Mouse (Mus musculus) CH12.LX (cell line): Measurements from ENCODE around the gene Bcl11a. TPM values are rescaled to one million over a fixed set of nuclear protein-coding genes. Genes with fewer than 3 reads are reported as not detected.
A peak's percentile ranks its signal among the peaks of the same experiment; 100 is the strongest.

Source experiments
- DNase-seq: peaks from one replicate; pipeline ENCODE4 v3.0.0-alpha.2; 2013; ENCODE audit errors: extremely low read depth
- H3K27ac ChIP-seq: 2 replicates; pipeline ENCODE4 v1.5.1; 2012; ENCODE audit warnings: low read depth, mild to moderate bottlenecking, control low read depth, moderate library complexity; ENCODE audit not compliant: insufficient read depth
- H3K27me3 ChIP-seq: replicated peaks from 2 replicates; pipeline ENCODE3; 2012; ENCODE audit warnings: inconsistent platforms
- H3K36me3 ChIP-seq, 2 experiments: replicated peaks in 1 of 2; 2 replicates each; pipeline versions ENCODE3 to v1.6.1; 2012; ENCODE audit warnings: inconsistent platforms in 1 of 2, low read length in 1 of 2, mild to moderate bottlenecking in 1 of 2, mixed read lengths in 1 of 2, moderate library complexity in 1 of 2; ENCODE audit not compliant: control insufficient read depth in 1 of 2, insufficient read depth in 1 of 2
- H3K4me1 ChIP-seq, 2 experiments: 2 replicates each; pipeline ENCODE4 v1.6.1; 2012; ENCODE audit warnings: inconsistent platforms in 1 of 2, moderate library complexity in 1 of 2; ENCODE audit not compliant: insufficient read depth in 2 of 2, control insufficient read depth in 1 of 2
- H3K4me2 ChIP-seq: 2 replicates; pipeline ENCODE4 v1.6.1; 2012; ENCODE audit warnings: low read depth, mild to moderate bottlenecking, control low read depth; ENCODE audit not compliant: poor library complexity, insufficient read depth, severe bottlenecking
- H3K4me3 ChIP-seq, 3 experiments: fragments of 150-350 bp in 1 of 3; sonication (generic) in 1 of 3; replicated peaks in 1 of 3; 2 replicates each; pipeline versions ENCODE3 to v1.5.1; 2011 to 2012; ENCODE audit warnings: low read depth in 2 of 3, low read length in 2 of 3, mild to moderate bottlenecking in 2 of 3, moderate library complexity in 2 of 3, control low read depth in 1 of 3, improper control_type of control experiment in 1 of 3, inconsistent platforms in 1 of 3, mixed read lengths in 1 of 3; ENCODE audit not compliant: poor library complexity in 1 of 3
- H3K79me2 ChIP-seq: replicated peaks from 2 replicates; pipeline ENCODE4 v1.6.1; 2012; ENCODE audit warnings: mild to moderate bottlenecking, moderate library complexity; ENCODE audit not compliant: control insufficient read depth, poor library complexity, insufficient read depth, severe bottlenecking; ENCODE audit errors: extremely low read depth
- H3K9ac ChIP-seq: 2 replicates; pipeline ENCODE4 v1.6.1; 2012; ENCODE audit warnings: low read depth, mild to moderate bottlenecking, control low read depth, moderate library complexity; ENCODE audit not compliant: insufficient read depth
- H3K9me3 ChIP-seq: replicated peaks from 2 replicates; pipeline ENCODE3; 2012; ENCODE audit warnings: low read length, inconsistent platforms, mixed read lengths
- CTCF ChIP-seq, 2 experiments: IDR thresholded peaks in 1 of 2; conservative IDR thresholded peaks in 1 of 2; 2 replicates each; pipeline ENCODE4 v1.5.1; 2011 to 2012; ENCODE audit warnings: low read depth in 2 of 2, low read length in 2 of 2, improper control_type of control experiment in 1 of 2, inconsistent platforms in 1 of 2, mild to moderate bottlenecking in 1 of 2, moderate library complexity in 1 of 2
- ELF1 ChIP-seq: IDR thresholded peaks from 2 replicates; pipeline ENCODE4 v1.6.1; 2014; ENCODE audit warnings: low read depth, mild to moderate bottlenecking, inconsistent platforms, low read length, improper control_type of control experiment
- EP300 ChIP-seq: IDR thresholded peaks from 2 replicates; pipeline ENCODE4 v1.6.1; 2011; ENCODE audit warnings: low read length, improper control_type of control experiment
- ETS1 ChIP-seq: conservative IDR thresholded peaks from 2 replicates; pipeline ENCODE4 v1.6.1; 2012; ENCODE audit warnings: low read depth, mild to moderate bottlenecking, inconsistent platforms, low read length, improper control_type of control experiment, moderate library complexity
- HCFC1 ChIP-seq: IDR thresholded peaks from 2 replicates; pipeline ENCODE4 v1.6.1; 2012; ENCODE audit warnings: low read depth, mild to moderate bottlenecking, inconsistent platforms, low read length, improper control_type of control experiment
- IRF4 ChIP-seq: IDR thresholded peaks from 2 replicates; pipeline ENCODE4 v1.6.1; 2014; ENCODE audit warnings: low read depth, mild to moderate bottlenecking, inconsistent platforms, low read length, improper control_type of control experiment
- JUN ChIP-seq: IDR thresholded peaks from 2 replicates; pipeline ENCODE4 v1.6.1; 2011; ENCODE audit warnings: low read depth, mild to moderate bottlenecking, low read length, improper control_type of control experiment, moderate library complexity; ENCODE audit not compliant: insufficient read depth
- JUND ChIP-seq: conservative IDR thresholded peaks from 2 replicates; pipeline ENCODE4 v1.6.1; 2011; ENCODE audit warnings: low read depth, low read length, improper control_type of control experiment
- MAFK ChIP-seq: IDR thresholded peaks from 2 replicates; pipeline ENCODE4 v1.6.1; 2011; ENCODE audit warnings: low read length, improper control_type of control experiment; ENCODE audit not compliant: insufficient replicate concordance
- MAX ChIP-seq: IDR thresholded peaks from 2 replicates; pipeline ENCODE4 v1.6.1; 2011; ENCODE audit warnings: low read length, improper control_type of control experiment
- MAZ ChIP-seq: IDR thresholded peaks from 2 replicates; pipeline ENCODE4 v1.6.1; 2012; ENCODE audit warnings: low read depth, mild to moderate bottlenecking, inconsistent platforms, low read length, improper control_type of control experiment, moderate library complexity
- MEF2A ChIP-seq: IDR thresholded peaks from 2 replicates; pipeline ENCODE4 v1.6.1; 2014; ENCODE audit warnings: low read depth, mild to moderate bottlenecking, inconsistent platforms, low read length, improper control_type of control experiment, borderline replicate concordance
- MXI1 ChIP-seq: IDR thresholded peaks from 2 replicates; pipeline ENCODE4 v1.6.1; 2011; ENCODE audit warnings: mild to moderate bottlenecking, low read depth, low read length, improper control_type of control experiment
- NELFE ChIP-seq: IDR thresholded peaks from 2 replicates; pipeline ENCODE4 v1.6.1; 2011; ENCODE audit warnings: low read depth, low read length, improper control_type of control experiment
- NRF1 ChIP-seq: IDR thresholded peaks from 2 replicates; pipeline ENCODE4 v1.6.1; 2014; ENCODE audit warnings: low read depth, mild to moderate bottlenecking, inconsistent platforms, low read length, improper control_type of control experiment, moderate library complexity
- PAX5 ChIP-seq: IDR thresholded peaks from 2 replicates; pipeline ENCODE4 v1.6.1; 2012; ENCODE audit warnings: low read length, inconsistent platforms, mixed read lengths
- POLR2AphosphoS2 ChIP-seq: IDR thresholded peaks from 2 replicates; pipeline ENCODE4 v1.6.1; 2011; ENCODE audit warnings: low read depth, low read length, improper control_type of control experiment
- RAD21 ChIP-seq: IDR thresholded peaks from 2 replicates; pipeline ENCODE4 v1.6.1; 2011; ENCODE audit warnings: low read depth, mild to moderate bottlenecking, low read length, improper control_type of control experiment, moderate library complexity
- SIN3A ChIP-seq: IDR thresholded peaks from 2 replicates; pipeline ENCODE4 v1.6.1; 2012; ENCODE audit warnings: low read length, improper control_type of control experiment, inconsistent platforms
- SMC3 ChIP-seq: IDR thresholded peaks from 2 replicates; pipeline ENCODE4 v1.6.1; 2011; ENCODE audit warnings: low read depth, low read length, improper control_type of control experiment
- TBP ChIP-seq: conservative IDR thresholded peaks from 2 replicates; pipeline ENCODE4 v1.6.1; 2011; ENCODE audit warnings: low read depth, low read length, improper control_type of control experiment
- UBTF ChIP-seq: IDR thresholded peaks from 2 replicates; pipeline ENCODE4 v1.6.1; 2012; ENCODE audit warnings: low read depth, mild to moderate bottlenecking, inconsistent platforms, low read length, improper control_type of control experiment, moderate library complexity
- USF1 ChIP-seq: IDR thresholded peaks from 2 replicates; pipeline ENCODE4 v1.6.1; 2014; ENCODE audit warnings: low read depth, mild to moderate bottlenecking, inconsistent platforms, low read length, improper control_type of control experiment
- USF2 ChIP-seq: conservative IDR thresholded peaks from 2 replicates; pipeline ENCODE4 v1.6.1; 2011; ENCODE audit warnings: low read depth, low read length, improper control_type of control experiment
- ZKSCAN1 ChIP-seq: IDR thresholded peaks from 2 replicates; pipeline ENCODE4 v1.6.1; 2012; ENCODE audit warnings: low read depth, inconsistent platforms, low read length, improper control_type of control experiment, borderline replicate concordance
- ZMIZ1 ChIP-seq: IDR thresholded peaks from 2 replicates; pipeline ENCODE4 v1.6.1; 2012; ENCODE audit warnings: low read depth, mild to moderate bottlenecking, inconsistent platforms, low read length, improper control_type of control experiment
- dilution Hi-C: fragments of 300-500 bp; cut with MboI; formaldehyde crosslinking; loops from 2 replicates; pipeline ENCODE4 v1.14.3; 2020; ENCODE audit warnings: low sequenced_read_pairs; ENCODE audit not compliant: extremely low pct_unique_long_range_greater_than_20kb, extremely low pct_ligation_motif_present
- in situ Hi-C: fragments of 300-500 bp; cut with MboI; formaldehyde crosslinking; loops from 3 replicates; pipeline ENCODE4 v1.14.3; 2019; ENCODE audit warnings: low sequenced_read_pairs, low pct_ligation_motif_present, low pct_unique_long_range_greater_than_20kb, mixed read lengths
- polyA plus RNA-seq: library from polyadenylated mRNA; unstranded; fragments of >175 nt; gene quantifications from 2 replicates; pipeline ENCODE4 v1.2.1, GENCODE M21; 2012; ENCODE audit warnings: low read depth; ENCODE audit not compliant: insufficient read length
- total RNA-seq, 2 experiments: library from RNA; depleted of rRNA; stranded (reverse); fragments of 300-350 nt in 1 of 2; fragments of >200 nt in 1 of 2; gene quantifications; 2 replicates each; pipeline ENCODE4 v1.2.3; 2012 to 2014

The Bcl11a gene
- total and polyA plus RNA-seq, 3 experiments: 6.8 to 57.9 (median 13.9) TPM

DNA sequence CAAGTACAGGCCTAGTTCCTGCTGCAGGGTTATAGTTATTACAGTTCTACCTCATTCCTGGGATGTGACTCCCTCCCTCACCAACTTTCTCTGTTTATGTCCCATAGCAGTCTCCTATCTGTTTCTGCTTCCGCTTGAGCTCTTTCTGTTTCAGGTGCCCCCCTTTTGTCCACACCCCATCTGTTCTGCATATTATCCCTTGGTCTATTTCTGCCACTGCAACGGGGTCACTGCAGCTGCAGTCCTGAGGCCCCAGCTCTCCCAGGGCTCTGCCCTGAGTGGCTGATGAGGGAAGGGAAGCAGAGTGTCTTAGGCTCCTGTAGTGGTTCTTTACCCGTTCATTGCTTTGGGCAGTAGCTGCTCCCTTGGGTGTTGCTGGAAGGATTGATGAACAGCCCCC is 55.6 kb downstream of the Bcl11a start (continued):
- no peak for TF ChIP-seq MAFK
- peak; percentile 75; the same call in 1 of the 2 replicates for TF ChIP-seq MEF2A
- TF ChIP-seq JUN: no peak
- TF ChIP-seq SIN3A: no peak
- no peak for TF ChIP-seq CTCF (conservative IDR thresholded peaks at IDR 0.05 in 1 of 2, IDR thresholded peaks at IDR 0.05 in 1 of 2; ENCODE audit: low read depth in 2 of 2, low read length in 2 of 2)
- TF ChIP-seq NELFE: no peak
- TF ChIP-seq TBP: no peak
- TF ChIP-seq HCFC1: no peak
- TF ChIP-seq RAD21: no peak; the same call in 1 of the 2 replicates
- TF ChIP-seq IRF4: 0 out of 2 replicates have a peak, but pooled peaks have one; percentile 7
- TF ChIP-seq POLR2AphosphoS2: no peak
- TF ChIP-seq, all 38 proteins: peak for 5

DNA sequence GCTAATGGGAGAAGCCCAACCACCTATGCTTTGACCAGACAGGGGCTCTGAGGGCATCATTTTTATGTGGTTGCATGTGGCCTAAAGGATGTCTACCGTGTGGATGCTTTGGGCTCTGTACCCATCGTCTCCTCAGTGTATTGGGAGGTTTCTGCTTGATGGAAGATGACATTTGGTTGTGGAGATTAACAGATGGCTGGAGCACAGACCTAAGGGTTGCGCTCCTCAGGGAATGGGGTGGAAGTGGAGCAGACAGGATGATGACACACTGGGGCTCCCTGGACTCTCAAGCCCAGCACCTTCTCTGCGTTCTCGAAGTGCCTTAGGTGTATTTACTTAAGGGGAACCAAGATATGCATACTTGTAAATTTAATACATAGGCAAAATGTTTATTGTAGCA is 56.1 kb downstream of the Bcl11a start:
- in situ Hi-C loops: loop anchor here (5.0 kb wide), 2 partner anchors 63 to 123 kb away; no protein-coding TSS in a partner anchor
- H3K9me3 ChIP-seq: no peaks in the 10 kb centered on the region
- DNase-seq: no peak
- no peak overlapping the region for H3K9ac ChIP-seq
- peaks cover 44 to 98% of the 10 kb centered on the region in 2 experiments for H3K4me1 ChIP-seq
- H3K4me3 ChIP-seq: no peak overlapping the region
- H3K27me3 ChIP-seq: no peaks in the 10 kb centered on the region
- TF ChIP-seq POLR2AphosphoS2 (no peak), MAX (no peak), UBTF (no peak), NRF1 (no peak), RAD21 (no peak), SMC3 (no peak)
- H3K4me2 ChIP-seq: no peak overlapping the region
- no peaks in the 10 kb centered on the region for H3K79me2 ChIP-seq
- H3K36me3 ChIP-seq: peaks cover 0 to 56% of the 10 kb centered on the region in 2 experiments
- no peak overlapping the region for H3K27ac ChIP-seq
- dilution Hi-C loops: no loop called here

DNA sequence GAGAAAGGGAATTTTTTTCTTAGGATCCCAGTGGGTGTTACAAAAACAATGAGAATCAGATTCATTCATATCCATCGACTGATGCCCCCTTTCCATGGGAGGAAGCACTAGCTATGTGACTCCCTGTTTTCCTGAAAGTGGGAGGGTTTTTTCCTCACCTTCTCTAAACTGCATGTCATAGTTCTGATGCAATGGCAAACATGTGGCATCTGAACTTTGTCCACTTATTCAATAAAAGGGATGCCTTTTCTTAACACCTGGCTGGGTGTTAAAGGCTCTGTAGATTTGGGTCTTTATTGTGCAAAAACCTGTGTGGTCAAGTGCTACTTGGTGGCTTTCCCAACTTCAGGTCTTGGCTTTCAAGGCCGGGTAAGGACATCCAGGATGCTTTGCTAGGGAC is 57.4 kb downstream of the Bcl11a start:
- H3K36me3 ChIP-seq: peaks cover 0 to 51% of the 10 kb centered on the region in 2 experiments
- no peaks in the 10 kb centered on the region for H3K27me3 ChIP-seq
- in situ Hi-C loops (no loop called here), dilution Hi-C loops (no loop called here)
- H3K4me1 ChIP-seq: peaks cover 36 to 98% of the 10 kb centered on the region in 2 experiments
- no peaks in the 10 kb centered on the region for H3K79me2 ChIP-seq
- peaks cover 6% of the 10 kb centered on the region for H3K9me3 ChIP-seq
- H3K9ac ChIP-seq: no peak overlapping the region
- H3K27ac ChIP-seq: no peak overlapping the region
- TF ChIP-seq JUN (no peak), TBP (no peak), USF1 (no peak), MAX (no peak), RAD21 (no peak), CTCF (conservative IDR thresholded peaks at IDR 0.05 in 1 of 2, IDR thresholded peaks at IDR 0.05 in 1 of 2; ENCODE audit: low read depth in 2 of 2, low read length in 2 of 2) (no peak), SIN3A (no peak), EP300 (no peak), MXI1 (no peak), MAZ (no peak), ELF1 (no peak), NELFE (no peak), PAX5 (no peak), ETS1 (no peak), USF2 (no peak), HCFC1 (no peak), ZMIZ1 (no peak), ZKSCAN1 (no peak), JUND (no peak)
- DNase-seq: no peak
- H3K4me2 ChIP-seq: no peak overlapping the region
- H3K4me3 ChIP-seq: no peak overlapping the region
